Mouse (Mus musculus): ENCODE data around the gene Hmgb1.

The Hmgb1 gene

GRCm38 (mm10) chr5:149114587-149114986 lies 69.7 kb downstream of the Hmgb1 start:
- Histone ChIP-seq H3K27me3 (ENCODE audit: insufficient read depth, low read length) (peaks cover 3% of the 10 kb centered on the region; the same call in 1 of the 2 replicates), H3K9me3 (ENCODE audit: low read length) (no peaks in the 10 kb centered on the region), H3K4me3 (replicated peaks; ENCODE audit: low read length) (no peak overlapping the region), H3K4me1 (replicated peaks; ENCODE audit: low read depth, low read length) (peaks cover 95% of the 10 kb centered on the region), H3K36me3 (ENCODE audit: insufficient read depth, low read length) (no peaks in the 10 kb centered on the region)
- TF ChIP-seq POU5F1 (IDR thresholded peaks at IDR 0.05; ENCODE audit: borderline replicate concordance, low read length) (no peak), CTCF (conservative IDR thresholded peaks at IDR 0.05; ENCODE audit: low read length) (no peak), NANOG (IDR thresholded peaks at IDR 0.05; ENCODE audit: borderline replicate concordance, low read length) (no peak)

- H3K9me3 ChIP-seq (ENCODE audit: low read length) = no peaks in the 10 kb centered on the region
- peaks cover 90% of the 10 kb centered on the region for H3K4me1 ChIP-seq (replicated peaks; ENCODE audit: low read depth, low read length)
- H3K4me3 ChIP-seq (replicated peaks; ENCODE audit: low read length) = peak overlapping the region; percentile 80; the same call in 1 of the 2 replicates
- H3K27me3 ChIP-seq (ENCODE audit: insufficient read depth, low read length) = peaks cover 3% of the 10 kb centered on the region; the same call in 1 of the 2 replicates
- TF ChIP-seq NANOG (IDR thresholded peaks at IDR 0.05; ENCODE audit: borderline replicate concordance, low read length) (no peak), POU5F1 (IDR thresholded peaks at IDR 0.05; ENCODE audit: borderline replicate concordance, low read length) (no peak), CTCF (conservative IDR thresholded peaks at IDR 0.05; ENCODE audit: low read length) (no peak)
- H3K36me3 ChIP-seq (ENCODE audit: insufficient read depth, low read length) = no peaks in the 10 kb centered on the region
Measured at GRCm38 (mm10) chr5:149114034-149114433, 70.3 kb downstream of the Hmgb1 start.

- TF ChIP-seq POU5F1 (IDR thresholded peaks at IDR 0.05; ENCODE audit: borderline replicate concordance, low read length) (no peak), NANOG (IDR thresholded peaks at IDR 0.05; ENCODE audit: borderline replicate concordance, low read length) (no peak)
- Histone ChIP-seq H3K4me1 (replicated peaks; ENCODE audit: low read depth, low read length) (peaks cover 84% of the 10 kb centered on the region), H3K27me3 (ENCODE audit: insufficient read depth, low read length) (peaks cover under 1% of the 10 kb centered on the region; the same call in 1 of the 2 replicates), H3K36me3 (ENCODE audit: insufficient read depth, low read length) (no peaks in the 10 kb centered on the region), H3K4me3 (replicated peaks; ENCODE audit: low read length) (peak overlapping the region; percentile 80), H3K9me3 (ENCODE audit: low read length) (no peaks in the 10 kb centered on the region)
Measured at GRCm38 (mm10) chr5:149113439-149113838, 70.8 kb downstream of the Hmgb1 start.

- H3K4me3 ChIP-seq (replicated peaks; ENCODE audit: low read length) = peak overlapping the region; percentile 80
Measured at GRCm38 (mm10) chr5:149112559-149112958, 71.7 kb downstream of the Hmgb1 start.

GRCm38 (mm10) chr5:149109220-149109619 lies 75.1 kb downstream of the Hmgb1 start:
- Histone ChIP-seq H3K36me3 (ENCODE audit: insufficient read depth, low read length) (no peaks in the 10 kb centered on the region), H3K4me1 (replicated peaks; ENCODE audit: low read depth, low read length) (peaks cover 45% of the 10 kb centered on the region), H3K9me3 (ENCODE audit: low read length) (no peaks in the 10 kb centered on the region), H3K27me3 (ENCODE audit: insufficient read depth, low read length) (no peaks in the 10 kb centered on the region), H3K4me3 (replicated peaks; ENCODE audit: low read length) (no peak overlapping the region)
- TF ChIP-seq POU5F1 (IDR thresholded peaks at IDR 0.05; ENCODE audit: borderline replicate concordance, low read length) (no peak), CTCF (conservative IDR thresholded peaks at IDR 0.05; ENCODE audit: low read length) (no peak), NANOG (IDR thresholded peaks at IDR 0.05; ENCODE audit: borderline replicate concordance, low read length) (no peak)

More at GRCm38 (mm10) chr5:149112559-149112958, 71.7 kb downstream of the Hmgb1 start:
- Histone ChIP-seq H3K36me3 (ENCODE audit: insufficient read depth, low read length) (no peaks in the 10 kb centered on the region), H3K9me3 (ENCODE audit: low read length) (no peaks in the 10 kb centered on the region), H3K4me1 (replicated peaks; ENCODE audit: low read depth, low read length) (peaks cover 75% of the 10 kb centered on the region), H3K27me3 (ENCODE audit: insufficient read depth, low read length) (no peaks in the 10 kb centered on the region)
- TF ChIP-seq CTCF (conservative IDR thresholded peaks at IDR 0.05; ENCODE audit: low read length) (no peak), POU5F1 (IDR thresholded peaks at IDR 0.05; ENCODE audit: borderline replicate concordance, low read length) (peak; percentile 56; the same call in 1 of the 2 replicates), NANOG (IDR thresholded peaks at IDR 0.05; ENCODE audit: borderline replicate concordance, low read length) (peak; percentile 10; the same call in 1 of the 2 replicates)

GRCm38 (mm10) chr5:149108178-149108577 lies 76.1 kb downstream of the Hmgb1 start:
- TF ChIP-seq CTCF (conservative IDR thresholded peaks at IDR 0.05; ENCODE audit: low read length) (no peak), POU5F1 (IDR thresholded peaks at IDR 0.05; ENCODE audit: borderline replicate concordance, low read length) (no peak), NANOG (IDR thresholded peaks at IDR 0.05; ENCODE audit: borderline replicate concordance, low read length) (no peak)
- H3K4me1 ChIP-seq (replicated peaks; ENCODE audit: low read depth, low read length) = peaks cover 35% of the 10 kb centered on the region
- H3K27me3 ChIP-seq (ENCODE audit: insufficient read depth, low read length) = no peaks in the 10 kb centered on the region
- no peaks in the 10 kb centered on the region for H3K36me3 ChIP-seq (ENCODE audit: insufficient read depth, low read length)
- no peaks in the 10 kb centered on the region for H3K9me3 ChIP-seq (ENCODE audit: low read length)
- H3K4me3 ChIP-seq (replicated peaks; ENCODE audit: low read length) = no peak overlapping the region

GRCm38 (mm10) chr5:149107566-149107965 lies 76.7 kb downstream of the Hmgb1 start:
- Histone ChIP-seq H3K9me3 (ENCODE audit: low read length) (no peaks in the 10 kb centered on the region), H3K4me3 (replicated peaks; ENCODE audit: low read length) (no peak overlapping the region), H3K36me3 (ENCODE audit: insufficient read depth, low read length) (no peaks in the 10 kb centered on the region), H3K4me1 (replicated peaks; ENCODE audit: low read depth, low read length) (peaks cover 29% of the 10 kb centered on the region), H3K27me3 (ENCODE audit: insufficient read depth, low read length) (peaks cover 3% of the 10 kb centered on the region; the same call in 1 of the 2 replicates)
- TF ChIP-seq CTCF (conservative IDR thresholded peaks at IDR 0.05; ENCODE audit: low read length) = no peak
- TF ChIP-seq POU5F1 (IDR thresholded peaks at IDR 0.05; ENCODE audit: borderline replicate concordance, low read length) = no peak
- TF ChIP-seq NANOG (IDR thresholded peaks at IDR 0.05; ENCODE audit: borderline replicate concordance, low read length) = no peak

GRCm38 (mm10) chr5:149104096-149104725 lies 80.1 kb downstream of the Hmgb1 start:
- TF ChIP-seq NANOG (IDR thresholded peaks at IDR 0.05; ENCODE audit: borderline replicate concordance, low read length) (no peak), CTCF (conservative IDR thresholded peaks at IDR 0.05; ENCODE audit: low read length) (no peak), POU5F1 (IDR thresholded peaks at IDR 0.05; ENCODE audit: borderline replicate concordance, low read length) (no peak)
- Histone ChIP-seq H3K4me3 (replicated peaks; ENCODE audit: low read length) (no peak overlapping the region), H3K9me3 (ENCODE audit: low read length) (no peaks in the 10 kb centered on the region), H3K4me1 (replicated peaks; ENCODE audit: low read depth, low read length) (no peaks in the 10 kb centered on the region), H3K27me3 (ENCODE audit: insufficient read depth, low read length) (peaks cover 17% of the 10 kb centered on the region), H3K36me3 (ENCODE audit: insufficient read depth, low read length) (no peaks in the 10 kb centered on the region)
